Mouse (Mus musculus): ENCODE results near the gene Endod1. TPM values are rescaled to one million over a fixed set of nuclear protein-coding genes. Genes with fewer than 3 reads are reported as not detected.

Endod1 gene
- polyA plus RNA-seq, 1 experiment from 2014 or later, result 9.5 TPM

DNA sequence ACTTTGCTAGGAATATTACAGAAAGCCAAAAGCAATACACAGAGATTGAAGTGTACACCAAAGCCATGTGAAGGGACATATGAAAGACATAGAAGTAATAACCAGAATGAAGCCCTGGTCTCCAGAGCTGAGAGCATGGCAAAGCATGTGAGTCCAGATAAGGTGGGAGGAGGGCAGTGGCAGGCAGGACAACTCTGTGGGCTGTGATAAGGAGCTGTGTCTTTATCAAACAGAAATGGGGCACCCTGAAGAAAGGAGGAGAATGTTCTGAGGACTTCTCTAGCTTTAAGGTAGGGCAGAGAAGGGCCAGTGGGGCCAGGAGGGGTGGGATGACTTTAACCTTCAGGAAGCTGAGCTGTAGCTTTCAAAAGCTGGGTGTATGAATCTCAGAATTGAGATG, 12.0 kb downstream of the Endod1 start:
- no peaks in the 10 kb centered on the region for H3K9me3 ChIP-seq (ENCODE audit: control insufficient read depth, low read length)
- ATAC-seq (ENCODE audit: low FRiP score) (no peak), DNase-seq (ENCODE audit: low spot score) (no peak)
- no peaks in the 10 kb centered on the region for H3K36me3 ChIP-seq (ENCODE audit: control insufficient read depth, insufficient read depth, low read length)
- H3K9ac ChIP-seq (ENCODE audit: low read depth, low read length), result no peak overlapping the region
- no peaks in the 10 kb centered on the region for H3K27me3 ChIP-seq (ENCODE audit: control insufficient read depth, insufficient read depth, low read length)
- H3K4me3 ChIP-seq (ENCODE audit: low read depth, low read length), result no peak overlapping the region
- H3K27ac ChIP-seq (ENCODE audit: low read depth, low read length), result no peak overlapping the region
- H3K4me1 ChIP-seq (replicated peaks; ENCODE audit: control insufficient read depth, insufficient read depth, low read length), result no peaks in the 10 kb centered on the region
- no peak overlapping the region for H3K4me2 ChIP-seq (replicated peaks; ENCODE audit: low read depth, low read length)

DNA sequence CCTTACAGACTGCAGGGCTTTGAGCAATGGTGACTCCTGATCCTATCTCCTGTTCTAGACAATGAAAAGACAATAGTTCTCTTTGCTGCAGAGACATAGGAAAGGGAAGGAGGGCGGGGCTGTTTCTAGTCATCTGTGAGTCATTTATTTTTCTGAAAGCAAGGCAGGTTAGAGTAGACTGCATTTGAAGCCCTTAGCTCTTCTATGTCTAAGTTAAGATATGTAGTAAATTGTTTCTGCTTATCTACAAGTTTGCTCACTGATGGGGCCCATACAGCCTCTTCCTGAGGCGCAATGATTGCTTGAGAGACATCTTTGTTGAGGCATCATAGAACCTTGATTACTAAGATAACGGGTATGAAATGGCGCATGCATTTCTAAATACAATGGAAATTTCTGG, 13.5 kb downstream of the Endod1 start:
- ATAC-seq (ENCODE audit: low FRiP score) (no peak), DNase-seq (ENCODE audit: low spot score) (no peak)
- Histone ChIP-seq H3K4me1 (replicated peaks; ENCODE audit: control insufficient read depth, insufficient read depth, low read length) (no peaks in the 10 kb centered on the region), H3K4me2 (replicated peaks; ENCODE audit: low read depth, low read length) (no peak overlapping the region), H3K36me3 (ENCODE audit: control insufficient read depth, insufficient read depth, low read length) (no peaks in the 10 kb centered on the region), H3K9ac (ENCODE audit: low read depth, low read length) (no peak overlapping the region), H3K27me3 (ENCODE audit: control insufficient read depth, insufficient read depth, low read length) (no peaks in the 10 kb centered on the region), H3K9me3 (ENCODE audit: control insufficient read depth, low read length) (no peaks in the 10 kb centered on the region), H3K27ac (ENCODE audit: low read depth, low read length) (no peak overlapping the region), H3K4me3 (ENCODE audit: low read depth, low read length) (no peak overlapping the region)
- WGBS, result 92% methylated on average over 4 of the region's 4 CpGs

DNA sequence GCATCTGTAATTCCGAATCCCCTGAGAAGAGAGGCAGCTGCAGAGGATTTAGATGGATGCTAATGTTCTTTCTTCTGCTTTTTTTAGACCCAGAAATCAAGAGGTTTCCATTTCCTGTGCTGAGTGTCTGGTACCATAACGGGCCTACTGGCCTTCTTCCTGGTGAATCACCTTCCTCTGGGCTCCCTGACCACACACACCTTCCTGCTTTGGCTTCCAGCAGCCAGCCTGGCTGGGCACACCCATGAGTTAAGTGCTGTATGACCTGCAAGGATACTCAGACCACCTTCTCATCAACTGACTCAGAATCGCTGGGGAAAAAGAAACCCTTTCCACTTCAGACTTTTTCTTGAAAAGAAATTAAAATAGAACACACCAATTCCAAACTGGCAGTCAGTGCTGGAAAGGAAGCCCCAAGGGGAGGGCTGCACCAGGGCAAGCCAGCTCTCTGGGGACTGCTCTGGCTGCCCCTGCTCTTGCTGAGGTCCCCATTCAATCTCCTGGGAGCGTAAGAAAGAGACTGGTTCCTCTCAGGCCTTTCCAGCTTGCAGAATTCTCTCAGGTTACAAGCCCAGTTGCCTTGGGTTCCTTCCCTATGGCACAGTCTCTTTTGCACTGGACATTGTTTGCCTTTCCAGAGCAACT, 15.7 kb downstream of the Endod1 start:
- no peak for ATAC-seq (ENCODE audit: low FRiP score)
- 76% methylated on average over 4 of the region's 4 CpGs for WGBS
- Histone ChIP-seq H3K9me3 (ENCODE audit: control insufficient read depth, low read length) (no peaks in the 10 kb centered on the region), H3K9ac (ENCODE audit: low read depth, low read length) (no peak overlapping the region), H3K4me3 (ENCODE audit: low read depth, low read length) (no peak overlapping the region), H3K27me3 (ENCODE audit: control insufficient read depth, insufficient read depth, low read length) (no peaks in the 10 kb centered on the region), H3K27ac (ENCODE audit: low read depth, low read length) (no peak overlapping the region), H3K4me2 (replicated peaks; ENCODE audit: low read depth, low read length) (no peak overlapping the region), H3K4me1 (replicated peaks; ENCODE audit: control insufficient read depth, insufficient read depth, low read length) (no peaks in the 10 kb centered on the region), H3K36me3 (ENCODE audit: control insufficient read depth, insufficient read depth, low read length) (no peaks in the 10 kb centered on the region)
- no peak for DNase-seq (ENCODE audit: low spot score)

DNA sequence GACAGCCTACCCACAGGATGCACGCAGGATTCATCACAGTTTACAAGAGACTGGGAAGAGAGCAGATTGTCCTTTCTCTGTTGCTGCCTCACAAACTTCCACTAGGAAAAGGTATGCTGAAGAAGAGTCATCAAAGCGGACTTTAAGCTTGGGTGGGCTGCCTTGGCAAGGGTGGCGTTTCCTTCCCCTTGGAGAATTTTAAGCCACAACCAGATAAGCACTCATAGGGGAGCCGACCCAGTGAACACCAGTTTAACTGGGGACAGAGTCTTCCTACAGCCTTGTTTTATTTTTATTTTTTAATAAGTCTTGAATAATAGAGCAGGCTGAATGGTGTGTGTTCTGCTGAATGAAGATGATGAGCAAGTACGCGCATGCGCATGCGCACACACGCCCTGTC, 16.6 kb downstream of the Endod1 start:
- ATAC-seq (ENCODE audit: low FRiP score) (no peak), DNase-seq (ENCODE audit: low spot score) (no peak)
- Histone ChIP-seq H3K27ac (ENCODE audit: low read depth, low read length) (no peak overlapping the region), H3K4me2 (replicated peaks; ENCODE audit: low read depth, low read length) (no peak overlapping the region), H3K4me3 (ENCODE audit: low read depth, low read length) (no peak overlapping the region), H3K9ac (ENCODE audit: low read depth, low read length) (no peak overlapping the region), H3K36me3 (ENCODE audit: control insufficient read depth, insufficient read depth, low read length) (no peaks in the 10 kb centered on the region), H3K27me3 (ENCODE audit: control insufficient read depth, insufficient read depth, low read length) (no peaks in the 10 kb centered on the region), H3K9me3 (ENCODE audit: control insufficient read depth, low read length) (no peaks in the 10 kb centered on the region), H3K4me1 (replicated peaks; ENCODE audit: control insufficient read depth, insufficient read depth, low read length) (no peaks in the 10 kb centered on the region)
- 98% methylated on average over 9 of the region's 9 CpGs for WGBS

DNA sequence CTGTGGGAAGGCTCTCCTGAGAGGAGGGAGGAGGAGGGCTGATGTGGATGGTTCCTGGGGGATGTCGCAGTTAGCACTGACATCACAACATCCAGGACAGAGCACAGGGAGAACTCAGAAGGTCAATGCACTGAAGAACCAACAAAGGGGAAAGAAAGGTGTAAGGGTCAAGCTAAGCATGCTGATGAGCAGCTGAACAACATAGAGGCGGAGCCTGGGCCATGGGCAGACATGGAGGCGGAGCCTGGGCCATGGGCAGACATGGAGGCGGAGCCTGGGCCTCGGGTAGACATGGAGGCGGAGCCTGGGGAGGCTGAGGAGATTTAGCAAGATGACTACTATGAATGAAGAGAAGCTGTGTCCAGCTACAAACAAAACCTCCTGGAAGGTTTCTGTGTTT, 17.8 kb downstream of the Endod1 start:
- Histone ChIP-seq H3K4me1 (replicated peaks; ENCODE audit: control insufficient read depth, insufficient read depth, low read length) (no peaks in the 10 kb centered on the region), H3K27ac (ENCODE audit: low read depth, low read length) (no peak overlapping the region), H3K4me3 (ENCODE audit: low read depth, low read length) (no peak overlapping the region), H3K9me3 (ENCODE audit: control insufficient read depth, low read length) (no peaks in the 10 kb centered on the region), H3K27me3 (ENCODE audit: control insufficient read depth, insufficient read depth, low read length) (no peaks in the 10 kb centered on the region), H3K36me3 (ENCODE audit: control insufficient read depth, insufficient read depth, low read length) (no peaks in the 10 kb centered on the region), H3K9ac (ENCODE audit: low read depth, low read length) (no peak overlapping the region), H3K4me2 (replicated peaks; ENCODE audit: low read depth, low read length) (no peak overlapping the region)
- ATAC-seq (ENCODE audit: low FRiP score) (no peak), DNase-seq (ENCODE audit: low spot score) (no peak)
- 87% methylated on average over 6 of the region's 6 CpGs for WGBS

DNA sequence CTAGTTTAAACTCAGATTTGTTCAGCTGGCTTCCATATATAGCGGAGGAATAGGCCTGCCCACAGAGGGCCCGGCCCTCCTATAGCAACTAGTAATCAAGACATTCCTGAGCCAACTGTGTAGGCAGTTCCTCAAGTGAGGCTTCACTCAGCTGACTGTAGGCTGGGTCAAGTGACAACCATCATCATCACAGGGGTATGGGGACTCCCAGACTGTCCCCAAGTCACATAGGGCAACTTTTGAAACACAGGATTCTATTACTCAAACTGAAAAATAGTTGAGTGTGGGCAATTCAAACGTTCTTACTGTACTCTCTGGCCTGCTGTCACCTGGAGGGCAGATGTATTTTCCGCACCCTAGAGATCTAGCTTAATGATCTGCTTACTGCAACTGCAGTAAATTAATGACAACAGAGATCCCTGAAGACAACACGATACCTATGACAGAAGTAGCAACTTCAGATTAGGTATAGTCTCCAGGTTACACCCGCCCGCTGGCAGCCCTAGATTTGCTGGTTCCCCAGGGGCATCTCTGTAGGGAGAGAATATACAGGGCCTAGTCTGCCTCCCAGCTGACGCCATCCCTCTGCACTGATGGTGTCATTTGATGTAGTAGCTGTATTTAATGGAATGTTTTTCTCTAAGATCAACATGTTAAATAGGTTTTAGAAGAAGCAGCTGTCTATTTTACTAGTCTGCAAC, 19.1 kb downstream of the Endod1 start:
- Histone ChIP-seq H3K4me2 (replicated peaks; ENCODE audit: low read depth, low read length) (no peak overlapping the region), H3K4me1 (replicated peaks; ENCODE audit: control insufficient read depth, insufficient read depth, low read length) (no peaks in the 10 kb centered on the region), H3K4me3 (ENCODE audit: low read depth, low read length) (no peak overlapping the region), H3K27ac (ENCODE audit: low read depth, low read length) (no peak overlapping the region), H3K36me3 (ENCODE audit: control insufficient read depth, insufficient read depth, low read length) (no peaks in the 10 kb centered on the region), H3K27me3 (ENCODE audit: control insufficient read depth, insufficient read depth, low read length) (no peaks in the 10 kb centered on the region), H3K9me3 (ENCODE audit: control insufficient read depth, low read length) (no peaks in the 10 kb centered on the region), H3K9ac (ENCODE audit: low read depth, low read length) (no peak overlapping the region)
- WGBS, result 92% methylated on average over 8 of the region's 8 CpGs
- ATAC-seq (ENCODE audit: low FRiP score) (no peak), DNase-seq (ENCODE audit: low spot score) (no peak)

DNA sequence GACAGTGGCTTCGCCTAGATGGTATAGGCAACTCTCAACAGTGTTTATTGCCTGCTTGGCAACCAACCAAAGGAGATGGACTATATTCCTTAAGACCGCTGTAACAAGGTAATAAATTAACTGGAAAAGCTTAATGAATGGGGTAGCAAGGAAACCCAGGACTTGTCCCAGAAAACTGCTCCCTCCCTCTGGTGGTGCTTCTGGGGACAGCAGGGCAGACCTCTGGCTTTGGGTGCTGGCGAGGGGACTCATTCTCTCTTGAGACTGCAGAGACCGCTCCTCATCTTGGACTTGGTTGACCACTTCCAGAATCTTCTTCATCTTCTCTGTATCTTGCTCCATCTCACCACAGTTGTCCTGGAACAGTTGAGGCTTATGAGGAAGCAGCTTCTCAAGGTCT, 24.3 kb downstream of the Endod1 start:
- H3K9ac ChIP-seq (ENCODE audit: low read depth, low read length), result no peak overlapping the region
- H3K36me3 ChIP-seq (ENCODE audit: control insufficient read depth, insufficient read depth, low read length), result no peaks in the 10 kb centered on the region
- H3K27me3 ChIP-seq (ENCODE audit: control insufficient read depth, insufficient read depth, low read length), result no peaks in the 10 kb centered on the region
- H3K4me1 ChIP-seq (replicated peaks; ENCODE audit: control insufficient read depth, insufficient read depth, low read length), result 0 out of 2 replicates have a peak, but pooled peaks cover 3% of the 10 kb centered on the region
- 88% methylated on average over 4 of the region's 4 CpGs for WGBS
- DNase-seq (ENCODE audit: low spot score) (peak; percentile 16), ATAC-seq (ENCODE audit: low FRiP score) (no peak)
- no peak overlapping the region for H3K4me2 ChIP-seq (replicated peaks; ENCODE audit: low read depth, low read length)
- no peaks in the 10 kb centered on the region for H3K9me3 ChIP-seq (ENCODE audit: control insufficient read depth, low read length)
- no peak overlapping the region for H3K27ac ChIP-seq (ENCODE audit: low read depth, low read length)
- no peak overlapping the region for H3K4me3 ChIP-seq (ENCODE audit: low read depth, low read length)

DNA sequence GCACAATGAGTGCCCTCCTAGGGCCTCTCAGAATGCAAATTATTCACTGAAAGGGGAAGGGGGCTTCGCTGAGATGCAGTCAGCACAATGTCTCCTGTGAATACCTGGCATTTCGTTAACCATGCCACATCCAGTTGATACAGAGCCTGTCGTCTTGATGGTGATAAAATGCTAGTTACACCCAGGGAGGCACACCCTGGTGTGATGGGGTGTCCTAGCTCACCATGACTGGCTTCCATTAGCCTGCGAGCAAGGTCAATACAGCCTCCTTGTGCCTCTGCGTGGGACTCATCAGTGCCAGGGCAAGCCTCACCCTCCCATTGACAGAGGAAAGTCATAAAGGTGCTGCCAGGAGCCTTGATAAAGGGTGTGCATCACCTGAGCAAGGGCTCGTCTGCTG, 26.5 kb downstream of the Endod1 start:
- H3K27me3 ChIP-seq (ENCODE audit: control insufficient read depth, insufficient read depth, low read length), result no peaks in the 10 kb centered on the region
- H3K4me1 ChIP-seq (replicated peaks; ENCODE audit: control insufficient read depth, insufficient read depth, low read length), result 0 out of 2 replicates have a peak, but pooled peaks cover 3% of the 10 kb centered on the region
- H3K27ac ChIP-seq (ENCODE audit: low read depth, low read length), result no peak overlapping the region
- no peak for DNase-seq (ENCODE audit: low spot score)
- H3K9ac ChIP-seq (ENCODE audit: low read depth, low read length), result no peak overlapping the region
- 65% methylated on average over 6 of the region's 6 CpGs for WGBS
- no peak for ATAC-seq (ENCODE audit: low FRiP score)
- H3K4me2 ChIP-seq (replicated peaks; ENCODE audit: low read depth, low read length), result no peak overlapping the region
- H3K9me3 ChIP-seq (ENCODE audit: control insufficient read depth, low read length), result no peaks in the 10 kb centered on the region
- H3K4me3 ChIP-seq (ENCODE audit: low read depth, low read length), result no peak overlapping the region
- no peaks in the 10 kb centered on the region for H3K36me3 ChIP-seq (ENCODE audit: control insufficient read depth, insufficient read depth, low read length)

DNA sequence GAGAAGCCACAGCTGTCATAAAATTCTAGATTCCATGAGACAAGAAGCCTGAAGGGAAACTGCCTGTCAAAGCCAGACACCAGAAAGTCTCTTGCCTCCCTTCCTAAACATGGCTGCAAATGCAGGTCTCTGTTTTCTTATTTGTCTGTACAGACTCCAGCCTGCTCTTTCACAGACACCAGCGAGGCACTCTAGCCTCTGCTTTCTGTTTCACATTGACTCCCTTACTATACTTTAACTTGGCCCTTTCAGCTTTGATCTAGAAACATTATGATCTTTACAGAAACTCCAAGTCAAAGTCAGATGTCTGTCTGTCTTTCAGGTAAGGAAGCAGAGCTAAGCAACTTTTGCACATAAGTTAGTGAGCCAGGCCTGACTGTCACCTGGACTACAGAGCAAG, 29.0 kb downstream of the Endod1 start:
- no peak overlapping the region for H3K9ac ChIP-seq (ENCODE audit: low read depth, low read length)
- H3K4me1 ChIP-seq (replicated peaks; ENCODE audit: control insufficient read depth, insufficient read depth, low read length), result 0 out of 2 replicates have a peak, but pooled peaks cover 3% of the 10 kb centered on the region
- no peaks in the 10 kb centered on the region for H3K27me3 ChIP-seq (ENCODE audit: control insufficient read depth, insufficient read depth, low read length)
- WGBS, result 70% methylated on average over 1 of the region's 1 CpGs
- no peaks in the 10 kb centered on the region for H3K9me3 ChIP-seq (ENCODE audit: control insufficient read depth, low read length)
- H3K36me3 ChIP-seq (ENCODE audit: control insufficient read depth, insufficient read depth, low read length), result no peaks in the 10 kb centered on the region
- ATAC-seq (ENCODE audit: low FRiP score), result no peak
- H3K4me2 ChIP-seq (replicated peaks; ENCODE audit: low read depth, low read length), result no peak overlapping the region
- DNase-seq (ENCODE audit: low spot score), result no peak
- no peak overlapping the region for H3K27ac ChIP-seq (ENCODE audit: low read depth, low read length)
- H3K4me3 ChIP-seq (ENCODE audit: low read depth, low read length), result no peak overlapping the region

Data from hindbrain, embryonic 11.5 days (tissue).